31 mouse cellular contexts compared by ENCODE assay signal in the genomic region with DNA sequence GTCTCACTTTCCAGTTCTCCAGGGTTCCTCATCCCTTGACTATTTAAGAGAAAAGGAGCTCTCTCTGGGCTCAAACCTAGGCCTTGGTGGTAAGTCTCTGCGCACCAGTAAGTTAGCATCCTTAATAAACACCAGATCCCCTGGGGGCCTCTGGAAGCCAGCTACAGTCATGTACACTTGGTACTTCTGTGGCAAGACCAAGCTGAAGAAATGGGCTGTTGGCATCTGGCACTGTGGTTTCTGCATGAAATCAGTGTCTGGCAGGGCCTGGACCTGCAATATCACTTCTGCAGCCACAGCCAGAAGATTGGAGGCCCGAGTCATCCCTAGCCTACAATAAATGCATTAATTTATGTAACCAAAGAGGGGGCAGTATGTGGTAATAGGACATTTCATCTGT. TPM values are rescaled to one million over a fixed set of nuclear protein-coding genes. Genes with fewer than 3 reads are reported as not detected.
DNase-seq lines count a peak whose midpoint lies in the region; ATAC-seq and TF ChIP-seq lines count a peak whose summit lies in the region.
"Had no signal": no experiment of that assay in that cellular context is flagged by ENCODE, and none has a peak within 500 bp of the region (broad histone marks: within the 10 kb centered on the region; RNA-seq: fewer than 3 reads in every experiment).

No protein-coding gene starts in this region.

- TF ChIP-seq EP300 in lung, postnatal 0 days (IDR thresholded peaks at IDR 0.05) = no peak

- 76% methylated on average over 2 of the region's 2 CpGs for WGBS in lung, postnatal 0 days

- H3K9me3 ChIP-seq in lung, postnatal 0 days (ENCODE audit: low read length) = no peaks in the 10 kb centered on the region
- H3K9me3 ChIP-seq: forebrain, embryonic 10.5 days; forebrain, embryonic 13.5 days; heart, embryonic 12.5 days; heart, embryonic 15.5 days; hindbrain, embryonic 10.5 days; hindbrain, embryonic 13.5 days; intestine, embryonic 15.5 days had no signal

- peak; percentile 19 for DNase-seq in adrenal gland, adult 8-10 months
- no peak for DNase-seq in adrenal gland, postnatal 10 days
- peak; percentile 4 for DNase-seq in lung, postnatal 25 days (ENCODE audit: low spot score)
- DNase-seq in lung, postnatal 0 days (ENCODE audit: low spot score) = no peak
- peak; percentile 45 for DNase-seq in adipocyte (ENCODE audit: low spot score)
- no peak for DNase-seq in gastrocnemius, adult 18-20 months (ENCODE audit: low spot score)
- DNase-seq: cerebellum, adult 18-20 months; cerebellum, adult 9-10 months; cerebellum, postnatal 14 days; gastrocnemius, adult 2 months; gastrocnemius, postnatal 14 days; heart, adult 18-20 months; heart, postnatal 10 days; heart, postnatal 36 days; kidney, adult 11 months; kidney, adult 8-10 months had no signal

- H3K27ac ChIP-seq in lung, postnatal 0 days (ENCODE audit: low read length) = no peak overlapping the region
- H3K27ac ChIP-seq: forebrain, embryonic 10.5 days; forebrain, embryonic 13.5 days; gastrocnemius, adult 2 months; heart, embryonic 15.5 days; hindbrain, embryonic 10.5 days; hindbrain, embryonic 13.5 days; intestine, embryonic 15.5 days had no signal

- H3K4me2 ChIP-seq in lung, postnatal 0 days (replicated peaks; ENCODE audit: low read depth, low read length) = no peak overlapping the region
- H3K4me2 ChIP-seq: forebrain, embryonic 13.5 days; heart, embryonic 12.5 days; heart, embryonic 15.5 days; hindbrain, embryonic 13.5 days; intestine, embryonic 15.5 days had no signal

- no peak for ATAC-seq in lung, postnatal 0 days
- ATAC-seq: CD4-positive, CD25-positive, alpha-beta regulatory T cell, adult 4 months; forebrain, embryonic 13.5 days; forebrain, embryonic 16.5 days; hindbrain, embryonic 16.5 days; intestine, embryonic 15.5 days; Patski had no signal

- no peak overlapping the region for H3K9ac ChIP-seq in lung, postnatal 0 days (replicated peaks; ENCODE audit: low read depth)
- H3K9ac ChIP-seq: forebrain, embryonic 13.5 days; heart, embryonic 12.5 days; heart, embryonic 15.5 days; hindbrain, embryonic 13.5 days; intestine, embryonic 15.5 days had no signal

- no peak overlapping the region for H3K4me3 ChIP-seq in lung, postnatal 0 days (ENCODE audit: low read depth, low read length)
- H3K4me3 ChIP-seq: forebrain, embryonic 10.5 days; forebrain, embryonic 13.5 days; gastrocnemius, adult 2 months; heart, embryonic 12.5 days; heart, embryonic 15.5 days; hindbrain, embryonic 10.5 days; hindbrain, embryonic 13.5 days; intestine, embryonic 15.5 days had no signal

- no peak for TF ChIP-seq CTCF in lung, postnatal 0 days (IDR thresholded peaks at IDR 0.05)

- no peaks in the 10 kb centered on the region for H3K4me1 ChIP-seq in lung, postnatal 0 days (ENCODE audit: insufficient read depth, low read depth, low read length)
- H3K4me1 ChIP-seq: heart, embryonic 12.5 days; heart, embryonic 15.5 days; intestine, embryonic 15.5 days had no signal

- H3K27me3 ChIP-seq in lung, postnatal 0 days (replicated peaks; ENCODE audit: insufficient read depth, low read length) = no peaks in the 10 kb centered on the region
- H3K27me3 ChIP-seq: intestine, embryonic 15.5 days had no signal

- no peaks in the 10 kb centered on the region for H3K36me3 ChIP-seq in lung, postnatal 0 days (ENCODE audit: insufficient read depth, low read length)
- H3K36me3 ChIP-seq: forebrain, embryonic 10.5 days; heart, embryonic 12.5 days; heart, embryonic 15.5 days; hindbrain, embryonic 10.5 days; hindbrain, embryonic 13.5 days; intestine, embryonic 15.5 days had no signal

RNA-seq across cellular contexts. Expression of gene Topaz1, which starts 32.1 kb away (rescaled TPM):
- total RNA-seq in adrenal gland, adult 8-10 months (2022) = under 1 TPM in 2 of 4 experiments, not detected in 2; 0.06 to 0.59 TPM
- total RNA-seq in adrenal gland, postnatal 10 days (2021) = not detected
- 0.05 and 0.16 TPM in 2 replicates for polyA plus RNA-seq in lung, postnatal 0 days (2015; fragmentation: Nextera tagmentation; extraction: Ambion mirVana)
- not detected for total RNA-seq in gastrocnemius, adult 18-20 months (2021)
- total RNA-seq: gastrocnemius, adult 2 months; gastrocnemius, postnatal 14 days; heart, adult 18-20 months; heart, postnatal 10 days; heart, postnatal 36 days; MEL had no signal
- polyA plus RNA-seq: C2C12; CD4-positive, CD25-positive, alpha-beta regulatory T cell, adult 4 months; embryonic facial prominence, embryonic 11.5 days; embryonic facial prominence, embryonic 14.5 days; forebrain, embryonic 10.5 days; forebrain, embryonic 13.5 days; forebrain, embryonic 16.5 days; heart, embryonic 12.5 days; hindbrain, embryonic 10.5 days; hindbrain, embryonic 13.5 days; hindbrain, embryonic 16.5 days; intestine, embryonic 15.5 days; Patski had no signal

Comparison
In these comparisons a context has a peak if more than half of its experiments do, and no peak if none do; other contexts are left out.
1. DNase-seq: peak in adrenal gland, adult 8-10 months (single experiment), lung, postnatal 25 days (single experiment) and adipocyte (single experiment); none in adrenal gland, postnatal 10 days (single experiment), lung, postnatal 0 days (single experiment) and gastrocnemius, adult 18-20 months (single experiment).